Mouse (Mus musculus) stomach, postnatal 0 days (tissue): ENCODE measurements around the gene Mesp2.

Experiments
- CTCF ChIP-seq: IDR thresholded peaks from 2 replicates; pipeline ENCODE4 v1.5.1; 2016; ENCODE audit warnings: antibody characterized with exemption, low read depth, mild to moderate bottlenecking, moderate library complexity
- EP300 ChIP-seq: optimal IDR thresholded peaks from 2 replicates; pipeline ENCODE3; 2016; ENCODE audit warnings: antibody characterized with exemption

DNA sequence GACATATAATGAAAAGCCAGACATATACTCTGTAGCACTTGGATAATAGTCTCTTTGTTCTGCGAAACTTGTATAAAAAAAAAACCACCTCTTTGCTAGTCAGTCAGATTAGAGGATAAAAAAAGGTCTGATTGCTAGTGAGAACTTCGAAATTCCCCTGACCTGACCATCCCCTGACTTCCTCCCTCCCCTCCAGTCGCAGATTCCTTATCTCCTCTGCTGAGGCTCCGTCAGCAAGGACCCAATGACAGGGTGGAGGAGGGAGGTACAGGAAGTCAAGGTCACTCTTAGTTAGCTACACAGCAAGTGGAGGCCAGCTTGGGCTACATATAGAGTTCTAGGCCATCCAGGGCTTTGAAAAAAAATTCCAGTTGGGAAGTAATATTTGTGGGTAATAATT is 9.0 kb downstream of the Mesp2 start:
- no peak for TF ChIP-seq CTCF
- no peak for TF ChIP-seq EP300
